Mouse (Mus musculus) embryonic stem cell, embryonic (primary cell): ENCODE measurements around the gene Eif4h.

Experiments used
- CTCF ChIA-PET, 4 experiments: fragments of 300-600 bp in 2 of 4; fragments of 350-600 bp in 2 of 4; sonication (Branson Sonifier 250); formaldehyde crosslinking; loops; one replicate each; lab custom pipeline; 2022; ENCODE audit warnings: inconsistent platforms in 2 of 4; lab: Charles Lee
- POLR2A ChIA-PET, 4 experiments: fragments of 300-600 bp in 2 of 4; fragments of 350-600 bp in 2 of 4; sonication (Branson Sonifier 250); formaldehyde crosslinking; loops; one replicate each; lab custom pipeline; 2022; ENCODE audit warnings: antibody characterized with exemption in 4 of 4, inconsistent platforms in 1 of 4; lab: Charles Lee

Eif4h gene

GRCm38 (mm10) chr5:134597711-134598110 lies 41.6 kb downstream of the Eif4h start:
- POLR2A ChIA-PET: interaction anchor here in 2 of 4 experiments (0.6 to 2.0 kb wide), 11 partner anchors 9 to 78 kb away, joined by 3 to 7 read pairs (median 3); no protein-coding TSS in a partner anchor
- CTCF ChIA-PET: interaction anchor here (0.6 to 2.4 kb wide), 12 partner anchors 8 to 276 kb away, joined by 3 to 7 read pairs (median 4); no protein-coding TSS in a partner anchor

- CTCF ChIA-PET: interaction anchor here in 3 of 4 experiments (0.7 to 1.3 kb wide), 4 partner anchors 11 to 101 kb away, joined by 3 to 5 read pairs (median 4); partner anchors contain the start of gene Limk1 (in 1 of the 3)
- POLR2A ChIA-PET: interaction anchor here in 3 of 4 experiments (0.6 to 1.5 kb wide), 5 partner anchors 10 to 66 kb away, joined by 3 to 8 read pairs (median 4); no protein-coding TSS in a partner anchor
Observed at GRCm38 (mm10) chr5:134593093-134593492, 46.2 kb downstream of the Eif4h start.

GRCm38 (mm10) chr5:134592026-134592581 lies 47.2 kb downstream of the Eif4h start:
- POLR2A ChIA-PET: interaction anchor here in 2 of 4 experiments (0.6 to 1.5 kb wide), 4 partner anchors 9 to 29 kb away, joined by 3 to 4 read pairs (median 4); no protein-coding TSS in a partner anchor
- CTCF ChIA-PET: no interaction called here

GRCm38 (mm10) chr5:134589900-134590299 lies 49.4 kb downstream of the Eif4h start:
- ChIA-PET POLR2A (interaction anchor here in 2 of 4 experiments (0.5 to 1.1 kb wide), 4 partner anchors 10 to 40 kb away, joined by 3 read pairs; no protein-coding TSS in a partner anchor), CTCF (interaction anchor here in 2 of 4 experiments (0.7 to 0.9 kb wide), 2 partner anchors 59 to 90 kb away, joined by 3 read pairs; no protein-coding TSS in a partner anchor)

GRCm38 (mm10) chr5:134584798-134585197 lies 54.5 kb downstream of the Eif4h start:
- CTCF ChIA-PET: interaction anchor here in 1 of 4 experiments (1.3 to 2.3 kb wide), 3 partner anchors 93 to 211 kb away, joined by 4 to 9 read pairs (median 4); no protein-coding TSS in a partner anchor
- POLR2A ChIA-PET: interaction anchor here in 2 of 4 experiments (1.1 to 3.3 kb wide), 6 partner anchors 11 to 92 kb away, joined by 3 to 15 read pairs (median 6); partner anchors contain the start of gene Eif4h (in 1 of the 2)

GRCm38 (mm10) chr5:134583884-134584213 lies 55.4 kb downstream of the Eif4h start:
- ChIA-PET CTCF (interaction anchor here (0.6 to 3.3 kb wide), 29 partner anchors 11 to 324 kb away, joined by 3 to 28 read pairs (median 4); partner anchors contain the start of genes Clip2 (in 1 of the 4) and Eif4h (in 1 of the 4)), POLR2A (interaction anchor here (0.6 to 3.3 kb wide), 17 partner anchors 12 to 245 kb away, joined by 3 to 15 read pairs (median 5); partner anchors contain the start of genes Clip2 (in 1 of the 4) and Eif4h (in 1 of the 4))

GRCm38 (mm10) chr5:134583006-134583883 lies 56.0 kb downstream of the Eif4h start:
- ChIA-PET POLR2A (interaction anchor here (0.6 to 3.3 kb wide), 42 partner anchors 10 to 404 kb away, joined by 3 to 15 read pairs (median 4); partner anchors contain the start of genes Eif4h (in 2 of the 4), Limk1 (in 2 of the 4) and Clip2 (in 1 of the 4)), CTCF (interaction anchor here (0.5 to 3.3 kb wide), 73 partner anchors 11 to 1366 kb away, joined by 3 to 28 read pairs (median 4); partner anchors contain the start of genes Clip2 (in 1 of the 4), Eif4h (in 1 of the 4), Limk1 (in 1 of the 4) and Syna (in 1 of the 4))

GRCm38 (mm10) chr5:134582221-134582907 lies 56.9 kb downstream of the Eif4h start:
- ChIA-PET POLR2A (interaction anchor here (0.6 to 3.3 kb wide), 36 partner anchors 9 to 675 kb away, joined by 3 to 15 read pairs (median 5); partner anchors contain the start of genes Eif4h (in 2 of the 4), Limk1 (in 2 of the 4) and Clip2 (in 1 of the 4)), CTCF (interaction anchor here (0.5 to 3.3 kb wide), 65 partner anchors 10 to 1367 kb away, joined by 3 to 28 read pairs (median 5); partner anchors contain the start of genes Clip2 (in 1 of the 4), Limk1 (in 1 of the 4) and Syna (in 1 of the 4))

- ChIA-PET CTCF (interaction anchor here in 3 of 4 experiments (0.6 to 3.3 kb wide), 7 partner anchors 9 to 267 kb away, joined by 3 to 28 read pairs (median 6); no protein-coding TSS in a partner anchor), POLR2A (interaction anchor here in 2 of 4 experiments (0.9 to 2.9 kb wide), 2 partner anchors 9 to 85 kb away, joined by 4 to 13 read pairs; no protein-coding TSS in a partner anchor)
Observed at GRCm38 (mm10) chr5:134581146-134581545, 58.1 kb downstream of the Eif4h start, which contains the start of gene Rfc2. TSS of gene Rfc2 (plus strand) at chr5:134581366.

GRCm38 (mm10) chr5:134579135-134579534 lies 60.2 kb downstream of the Eif4h start:
- ChIA-PET POLR2A (interaction anchor here in 2 of 4 experiments (0.6 to 0.7 kb wide), 2 partner anchors 686 to 1529 kb away, joined by 3 read pairs; no protein-coding TSS in a partner anchor), CTCF (interaction anchor here in 2 of 4 experiments (0.6 to 1.2 kb wide), 5 partner anchors 16 to 87 kb away, joined by 3 to 6 read pairs (median 3); no protein-coding TSS in a partner anchor)

GRCm38 (mm10) chr5:134577534-134577933 lies 61.8 kb downstream of the Eif4h start:
- ChIA-PET POLR2A (interaction anchor here in 2 of 4 experiments (0.6 to 1.3 kb wide), 2 partner anchors 23 to 78 kb away, joined by 3 to 4 read pairs; no protein-coding TSS in a partner anchor), CTCF (interaction anchor here in 1 of 4 experiments (0.7 to 1.3 kb wide), 6 partner anchors 17 to 88 kb away, joined by 3 to 5 read pairs (median 4); no protein-coding TSS in a partner anchor)

GRCm38 (mm10) chr5:134576517-134577220 lies 62.6 kb downstream of the Eif4h start:
- POLR2A ChIA-PET: interaction anchor here in 1 of 4 experiments (1.3 kb wide), 1 partner anchor 22 kb away, joined by 3 read pairs; no protein-coding TSS in a partner anchor
- CTCF ChIA-PET: interaction anchor here (0.5 to 1.9 kb wide), 13 partner anchors 16 to 451 kb away, joined by 3 to 8 read pairs (median 4); no protein-coding TSS in a partner anchor

- ChIA-PET POLR2A (no interaction called here), CTCF (interaction anchor here in 3 of 4 experiments (0.6 to 1.9 kb wide), 6 partner anchors 20 to 84 kb away, joined by 3 to 7 read pairs (median 3); no protein-coding TSS in a partner anchor)
Observed at GRCm38 (mm10) chr5:134575833-134576232, 63.5 kb downstream of the Eif4h start.

GRCm38 (mm10) chr5:134572508-134573214 lies 66.6 kb downstream of the Eif4h start:
- CTCF ChIA-PET: interaction anchor here (0.5 to 3.6 kb wide), 31 partner anchors 10 to 386 kb away, joined by 3 to 28 read pairs (median 5); partner anchors contain the start of genes Clip2 (in 2 of the 4), Syna (in 2 of the 4) and Rfc2 (in 1 of the 4)
- POLR2A ChIA-PET: interaction anchor here in 3 of 4 experiments (1.0 to 7.5 kb wide), 11 partner anchors 10 to 388 kb away, joined by 3 to 77 read pairs (median 8); partner anchors contain the start of genes Clip2 (in 3 of the 3) and Gtf2ird2 (in 1 of the 3)
